In the genomic region with DNA sequence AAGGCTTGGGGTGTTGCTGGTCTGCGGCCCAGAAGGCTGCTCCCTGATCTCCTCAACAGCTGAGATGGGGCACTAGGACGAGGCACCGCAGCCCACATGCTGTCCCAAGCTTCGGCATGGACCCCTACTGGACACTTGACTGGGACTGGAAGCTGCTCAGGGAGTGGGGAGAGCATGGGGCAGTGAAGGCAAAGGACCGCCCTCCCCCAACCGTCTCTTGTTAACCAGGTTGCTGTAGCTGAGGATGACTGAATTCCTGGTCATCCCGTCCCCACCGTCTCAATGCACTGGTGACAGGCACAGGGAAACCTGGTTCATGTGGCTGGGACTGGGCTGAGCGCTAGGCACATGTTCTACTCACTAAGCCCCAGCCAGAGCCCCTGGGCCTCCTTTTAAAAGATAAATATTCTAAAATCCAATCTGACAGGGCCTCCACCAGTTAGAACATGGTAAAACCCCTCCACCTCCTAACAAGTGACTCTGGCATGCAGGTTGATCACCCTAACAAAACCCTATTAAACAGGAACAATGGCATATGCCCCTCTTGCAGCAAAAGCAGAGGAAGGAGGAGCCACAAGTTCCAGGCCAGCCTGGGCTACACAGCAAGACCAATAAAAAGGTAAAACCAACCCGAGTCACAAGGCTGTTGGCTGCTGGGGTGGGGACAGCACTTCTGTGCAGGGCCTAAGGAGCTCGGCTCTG, we compare ENCODE assay signal across 9 mouse cellular contexts. TPM values are rescaled to one million over a fixed set of nuclear protein-coding genes. Genes with fewer than 3 reads are reported as not detected.
DNase-seq lines count a peak whose midpoint lies in the region; ATAC-seq and TF ChIP-seq lines count a peak whose summit lies in the region.
"Had no signal": no experiment of that assay in that cellular context is flagged by ENCODE, and none has a peak within 500 bp of the region (broad histone marks: within the 10 kb centered on the region; RNA-seq: fewer than 3 reads in every experiment).

No protein-coding gene starts in this region.

- TF ChIP-seq CTCF in gastrocnemius, adult 2 months (IDR thresholded peaks at IDR 0.05): no peak
- no peak for TF ChIP-seq CTCF in ES-Bruce4 (IDR thresholded peaks at IDR 0.05; ENCODE audit: low read depth, low read length)
- TF ChIP-seq CTCF in liver, postnatal 0 days (IDR thresholded peaks at IDR 0.05; ENCODE audit: low read depth): no peak

- H3K4me2 ChIP-seq in liver, postnatal 0 days (ENCODE audit: low read depth, low read length): peak overlapping the region; percentile 95

- H3K4me3 ChIP-seq in gastrocnemius, adult 2 months: no peak overlapping the region
- peak overlapping the region; percentile 68 for H3K4me3 ChIP-seq in ES-Bruce4 (ENCODE audit: low read depth, low read length)
- peak overlapping the region; percentile 88 for H3K4me3 ChIP-seq in hindbrain, embryonic 10.5 days
- no peak overlapping the region for H3K4me3 ChIP-seq in liver, postnatal 0 days (ENCODE audit: low read depth, low read length)

- TF ChIP-seq EP300 in ES-Bruce4 (IDR thresholded peaks at IDR 0.05; ENCODE audit: insufficient read depth, low read depth, low read length): no peak
- TF ChIP-seq EP300 in liver, postnatal 0 days (IDR thresholded peaks at IDR 0.05; ENCODE audit: low read depth): no peak

- H3K4me1 ChIP-seq in ES-Bruce4 (ENCODE audit: control insufficient read depth, insufficient read depth, low read length): no peaks in the 10 kb centered on the region
- peaks cover 40% of the 10 kb centered on the region for H3K4me1 ChIP-seq in hindbrain, embryonic 10.5 days (replicated peaks)
- peaks cover 33% of the 10 kb centered on the region for H3K4me1 ChIP-seq in liver, postnatal 0 days (ENCODE audit: insufficient read depth)

- intact Hi-C loops in gastrocnemius, adult 2 months (cut with DNase I): no loop called here

- WGBS in hindbrain, embryonic 10.5 days: 91% methylated on average over 11 of the region's 11 CpGs
- whole genome bisulfite sequencing in liver, postnatal 0 days (ENCODE audit: insufficient replicate concordance): 71% methylated on average over 11 of the region's 11 CpGs

- no peak for DNase-seq in gastrocnemius, adult 2 months
- no peak for DNase-seq in gastrocnemius, postnatal 4 days (ENCODE audit: low spot score in 2 of 2)
- no peak for DNase-seq in hindbrain, embryonic 10.5 days (ENCODE audit: low spot score)
- no peak for DNase-seq in liver, postnatal 0 days
- no peak for DNase-seq in adipocyte (ENCODE audit: low spot score)
- no peak for DNase-seq in spleen, adult 12 weeks (ENCODE audit: low spot score)
- DNase-seq in embryo, embryonic 9.5 days (ENCODE audit: extremely low spot score): no peak

- peaks cover 16% of the 10 kb centered on the region for H3K36me3 ChIP-seq in ES-Bruce4 (ENCODE audit: control insufficient read depth, insufficient read depth, low read length, poor library complexity, severe bottlenecking)
- peaks cover 66% of the 10 kb centered on the region for H3K36me3 ChIP-seq in hindbrain, embryonic 10.5 days
- H3K36me3 ChIP-seq in liver, postnatal 0 days (replicated peaks; ENCODE audit: insufficient read depth, low read length): peaks cover 42% of the 10 kb centered on the region

- peak overlapping the region; percentile 0; the same call in 1 of the 2 replicates for H3K9ac ChIP-seq in ES-Bruce4 (ENCODE audit: low read depth, poor library complexity, severe bottlenecking)
- peak overlapping the region; percentile 71; the same call in 1 of the 2 replicates for H3K9ac ChIP-seq in liver, postnatal 0 days (replicated peaks)

- peak overlapping the region; percentile 100; the same call in 1 of the 2 replicates for H3K27ac ChIP-seq in gastrocnemius, adult 2 months
- peak overlapping the region; percentile 85 for H3K27ac ChIP-seq in ES-Bruce4 (ENCODE audit: insufficient read depth, low read length)
- peak overlapping the region; percentile 100 for H3K27ac ChIP-seq in hindbrain, embryonic 10.5 days
- no peak overlapping the region for H3K27ac ChIP-seq in liver, postnatal 0 days (ENCODE audit: low read depth)

- no peak for ATAC-seq in liver, postnatal 0 days

- H3K9me3 ChIP-seq in ES-Bruce4 (replicated peaks; ENCODE audit: control insufficient read depth, insufficient read depth, low read length, poor library complexity, severe bottlenecking): no peaks in the 10 kb centered on the region
- no peaks in the 10 kb centered on the region for H3K9me3 ChIP-seq in hindbrain, embryonic 10.5 days
- H3K9me3 ChIP-seq in liver, postnatal 0 days (ENCODE audit: low read length): no peaks in the 10 kb centered on the region

- no peaks in the 10 kb centered on the region for H3K27me3 ChIP-seq in ES-Bruce4 (ENCODE audit: control insufficient read depth, insufficient read depth, low read length, poor library complexity, severe bottlenecking)
- no peaks in the 10 kb centered on the region for H3K27me3 ChIP-seq in hindbrain, embryonic 10.5 days (ENCODE audit: insufficient read depth, poor library complexity, severe bottlenecking)
- H3K27me3 ChIP-seq in liver, postnatal 0 days (ENCODE audit: insufficient read depth, low read length): no peaks in the 10 kb centered on the region

- no peak for TF ChIP-seq POLR2A in ES-Bruce4 (IDR thresholded peaks at IDR 0.05; ENCODE audit: insufficient read depth, low read length)

RNA-seq across cellular contexts. Expression of a gene that starts 2.4 kb away (rescaled TPM):
- 100 to 1,000 TPM; 105 to 116 TPM for total RNA-seq in gastrocnemius, adult 2 months (2021)
- 100 to 1,000 TPM; 139 to 140 TPM for total RNA-seq in gastrocnemius, postnatal 4 days (2021)
- polyA plus RNA-seq in ES-Bruce4 (2011; ENCODE audit: insufficient read depth, insufficient read length, low read depth, missing spikeins): 81.3 and 84.8 TPM in 2 replicates
- 341 and 365 TPM in 2 replicates for polyA plus RNA-seq in hindbrain, embryonic 10.5 days (2016; fragmentation: Nextera tagmentation; extraction: Ambion mirVana)
- 33.4 and 33.5 TPM in 2 replicates for polyA plus RNA-seq in liver, postnatal 0 days (2015; fragmentation: Nextera tagmentation; extraction: Ambion mirVana)

RNA-seq across cellular contexts. Expression of a gene that starts 9.5 kb away (rescaled TPM):
- 1 to 10 TPM; 4.7 to 5.1 TPM for total RNA-seq in gastrocnemius, adult 2 months (2021)
- total RNA-seq in gastrocnemius, postnatal 4 days (2021): 10 to 100 TPM; 17.8 to 18.9 TPM
- polyA plus RNA-seq in ES-Bruce4 (2011; ENCODE audit: insufficient read depth, insufficient read length, low read depth, missing spikeins): 25.0 and 28.0 TPM in 2 replicates
- 7.2 and 8.8 TPM in 2 replicates for polyA plus RNA-seq in hindbrain, embryonic 10.5 days (2016; fragmentation: Nextera tagmentation; extraction: Ambion mirVana)
- 0.72 and 0.99 TPM in 2 replicates for polyA plus RNA-seq in liver, postnatal 0 days (2015; fragmentation: Nextera tagmentation; extraction: Ambion mirVana)

RNA-seq across cellular contexts. Expression of a gene that starts 9.7 kb away (rescaled TPM):
- 1,000 to 10,000 TPM in 1 of 2 experiments, 100 to 1,000 TPM in 1; 776 to 1,068 TPM for total RNA-seq in gastrocnemius, adult 2 months (2021)
- 100 to 1,000 TPM; 640 to 657 TPM for total RNA-seq in gastrocnemius, postnatal 4 days (2021)
- polyA plus RNA-seq in ES-Bruce4 (2011; ENCODE audit: insufficient read depth, insufficient read length, low read depth, missing spikeins): 199 and 223 TPM in 2 replicates
- polyA plus RNA-seq in hindbrain, embryonic 10.5 days (2016; fragmentation: Nextera tagmentation; extraction: Ambion mirVana): 648 and 654 TPM in 2 replicates
- polyA plus RNA-seq in liver, postnatal 0 days (2015; fragmentation: Nextera tagmentation; extraction: Ambion mirVana): 753 and 771 TPM in 2 replicates

RNA-seq across cellular contexts. Expression of a gene that starts 36.5 kb away (rescaled TPM):
- total RNA-seq in gastrocnemius, adult 2 months (2021): 10 to 100 TPM; 11.1 to 12.0 TPM
- total RNA-seq in gastrocnemius, postnatal 4 days (2021): 10 to 100 TPM; 66.4 to 67.5 TPM
- 78.0 and 78.2 TPM in 2 replicates for polyA plus RNA-seq in ES-Bruce4 (2011; ENCODE audit: insufficient read depth, insufficient read length, low read depth, missing spikeins)
- polyA plus RNA-seq in hindbrain, embryonic 10.5 days (2016; fragmentation: Nextera tagmentation; extraction: Ambion mirVana): 191 and 198 TPM in 2 replicates
- 28.2 and 29.5 TPM in 2 replicates for polyA plus RNA-seq in liver, postnatal 0 days (2015; fragmentation: Nextera tagmentation; extraction: Ambion mirVana)

RNA-seq across cellular contexts. Expression of a gene that starts 40.7 kb away (rescaled TPM):
- under 1 TPM; 0.10 to 0.45 TPM for total RNA-seq in gastrocnemius, adult 2 months (2021)
- total RNA-seq in gastrocnemius, postnatal 4 days (2021): under 1 TPM in 1 of 2 experiments, not detected in 1; 0.34 TPM
- 11.1 and 12.6 TPM in 2 replicates for polyA plus RNA-seq in ES-Bruce4 (2011; ENCODE audit: insufficient read depth, insufficient read length, low read depth, missing spikeins)
- 0.22 and 0.44 TPM in 2 replicates for polyA plus RNA-seq in hindbrain, embryonic 10.5 days (2016; fragmentation: Nextera tagmentation; extraction: Ambion mirVana)
- polyA plus RNA-seq in liver, postnatal 0 days (2015; fragmentation: Nextera tagmentation; extraction: Ambion mirVana): 0.08 and 0.20 TPM in 2 replicates
- total RNA-seq: megakaryocyte progenitor cell, adult 5-6 weeks had no signal

Comparison
In these comparisons a context has a peak if more than half of its experiments do, and no peak if none do; other contexts are left out.
1. H3K4me3 ChIP-seq: peak in ES-Bruce4 (single experiment) and hindbrain, embryonic 10.5 days (single experiment); none in gastrocnemius, adult 2 months (single experiment) and liver, postnatal 0 days (single experiment).